Mouse (Mus musculus): Measurements from ENCODE around the gene Pgap1. TPM values are rescaled to one million over a fixed set of nuclear protein-coding genes. Genes with fewer than 3 reads are reported as not detected.

Pgap1 gene
- polyA plus RNA-seq, 1 experiment: 1.4 TPM

- Histone ChIP-seq H3K27me3 (ENCODE audit: control insufficient read depth, insufficient read depth, low read length) (no peaks in the 10 kb centered on the region), H3K27ac (ENCODE audit: control insufficient read depth, insufficient read depth, low read depth, low read length) (no peak overlapping the region), H3K4me1 (ENCODE audit: control insufficient read depth, insufficient read depth, low read length) (no peaks in the 10 kb centered on the region), H3K4me3 (ENCODE audit: control insufficient read depth, low read depth, low read length) (no peak overlapping the region), H3K36me3 (ENCODE audit: control insufficient read depth, insufficient read depth, low read length) (no peaks in the 10 kb centered on the region)
- TF ChIP-seq POLR2A (IDR thresholded peaks at IDR 0.05; ENCODE audit: control insufficient read depth, low read depth, low read length) (no peak), CTCF (IDR thresholded peaks at IDR 0.05; ENCODE audit: control insufficient read depth, insufficient read depth, insufficient replicate concordance, low read depth, low read length) (no peak)
Measured at GRCm38 (mm10) chr1:54585971-54586555, 28.6 kb upstream of the Pgap1 start.

GRCm38 (mm10) chr1:54585278-54585846 is 27.9 kb upstream of the Pgap1 start:
- Histone ChIP-seq H3K27me3 (ENCODE audit: control insufficient read depth, insufficient read depth, low read length) (no peaks in the 10 kb centered on the region), H3K4me3 (ENCODE audit: control insufficient read depth, low read depth, low read length) (no peak overlapping the region), H3K27ac (ENCODE audit: control insufficient read depth, insufficient read depth, low read depth, low read length) (no peak overlapping the region), H3K36me3 (ENCODE audit: control insufficient read depth, insufficient read depth, low read length) (no peaks in the 10 kb centered on the region), H3K4me1 (ENCODE audit: control insufficient read depth, insufficient read depth, low read length) (no peaks in the 10 kb centered on the region)
- TF ChIP-seq POLR2A (IDR thresholded peaks at IDR 0.05; ENCODE audit: control insufficient read depth, low read depth, low read length) (no peak), CTCF (IDR thresholded peaks at IDR 0.05; ENCODE audit: control insufficient read depth, insufficient read depth, insufficient replicate concordance, low read depth, low read length) (no peak)

- H3K27ac ChIP-seq (ENCODE audit: control insufficient read depth, insufficient read depth, low read depth, low read length): no peak overlapping the region
- H3K4me1 ChIP-seq (ENCODE audit: control insufficient read depth, insufficient read depth, low read length): no peaks in the 10 kb centered on the region
- TF ChIP-seq POLR2A (IDR thresholded peaks at IDR 0.05; ENCODE audit: control insufficient read depth, low read depth, low read length) (no peak), CTCF (IDR thresholded peaks at IDR 0.05; ENCODE audit: control insufficient read depth, insufficient read depth, insufficient replicate concordance, low read depth, low read length) (no peak)
- H3K4me3 ChIP-seq (ENCODE audit: control insufficient read depth, low read depth, low read length): no peak overlapping the region
- no peaks in the 10 kb centered on the region for H3K36me3 ChIP-seq (ENCODE audit: control insufficient read depth, insufficient read depth, low read length)
- H3K27me3 ChIP-seq (ENCODE audit: control insufficient read depth, insufficient read depth, low read length): no peaks in the 10 kb centered on the region
Measured at GRCm38 (mm10) chr1:54584588-54585277, 27.2 kb upstream of the Pgap1 start.

GRCm38 (mm10) chr1:54578358-54579184 is 21.1 kb upstream of the Pgap1 start:
- H3K27ac ChIP-seq (ENCODE audit: control insufficient read depth, insufficient read depth, low read depth, low read length): no peak overlapping the region
- no peak for TF ChIP-seq POLR2A (IDR thresholded peaks at IDR 0.05; ENCODE audit: control insufficient read depth, low read depth, low read length)
- no peak for TF ChIP-seq CTCF (IDR thresholded peaks at IDR 0.05; ENCODE audit: control insufficient read depth, insufficient read depth, insufficient replicate concordance, low read depth, low read length)

GRCm38 (mm10) chr1:54569102-54569501 is 11.6 kb upstream of the Pgap1 start:
- Histone ChIP-seq H3K4me1 (ENCODE audit: control insufficient read depth, insufficient read depth, low read length) (peaks cover 2% of the 10 kb centered on the region), H3K36me3 (ENCODE audit: control insufficient read depth, insufficient read depth, low read length) (no peaks in the 10 kb centered on the region), H3K27ac (ENCODE audit: control insufficient read depth, insufficient read depth, low read depth, low read length) (no peak overlapping the region), H3K27me3 (ENCODE audit: control insufficient read depth, insufficient read depth, low read length) (no peaks in the 10 kb centered on the region), H3K4me3 (ENCODE audit: control insufficient read depth, low read depth, low read length) (no peak overlapping the region)
- no peak for TF ChIP-seq CTCF (IDR thresholded peaks at IDR 0.05; ENCODE audit: control insufficient read depth, insufficient read depth, insufficient replicate concordance, low read depth, low read length)
- no peak for TF ChIP-seq POLR2A (IDR thresholded peaks at IDR 0.05; ENCODE audit: control insufficient read depth, low read depth, low read length)

More at GRCm38 (mm10) chr1:54578358-54579184, 21.1 kb upstream of the Pgap1 start:
- Histone ChIP-seq H3K4me3 (ENCODE audit: control insufficient read depth, low read depth, low read length) (no peak overlapping the region), H3K27me3 (ENCODE audit: control insufficient read depth, insufficient read depth, low read length) (no peaks in the 10 kb centered on the region), H3K36me3 (ENCODE audit: control insufficient read depth, insufficient read depth, low read length) (no peaks in the 10 kb centered on the region), H3K4me1 (ENCODE audit: control insufficient read depth, insufficient read depth, low read length) (no peaks in the 10 kb centered on the region)

GRCm38 (mm10) chr1:54563923-54564322 is 6.4 kb upstream of the Pgap1 start:
- Histone ChIP-seq H3K27ac (ENCODE audit: control insufficient read depth, insufficient read depth, low read depth, low read length) (no peak overlapping the region), H3K4me3 (ENCODE audit: control insufficient read depth, low read depth, low read length) (no peak overlapping the region), H3K4me1 (ENCODE audit: control insufficient read depth, insufficient read depth, low read length) (peaks cover 2% of the 10 kb centered on the region), H3K27me3 (ENCODE audit: control insufficient read depth, insufficient read depth, low read length) (no peaks in the 10 kb centered on the region), H3K36me3 (ENCODE audit: control insufficient read depth, insufficient read depth, low read length) (no peaks in the 10 kb centered on the region)
- TF ChIP-seq CTCF (IDR thresholded peaks at IDR 0.05; ENCODE audit: control insufficient read depth, insufficient read depth, insufficient replicate concordance, low read depth, low read length): no peak

Measured in testis, adult 2 months (tissue).